ENCODE assay signal across 11 mouse cellular contexts in the genomic region with DNA sequence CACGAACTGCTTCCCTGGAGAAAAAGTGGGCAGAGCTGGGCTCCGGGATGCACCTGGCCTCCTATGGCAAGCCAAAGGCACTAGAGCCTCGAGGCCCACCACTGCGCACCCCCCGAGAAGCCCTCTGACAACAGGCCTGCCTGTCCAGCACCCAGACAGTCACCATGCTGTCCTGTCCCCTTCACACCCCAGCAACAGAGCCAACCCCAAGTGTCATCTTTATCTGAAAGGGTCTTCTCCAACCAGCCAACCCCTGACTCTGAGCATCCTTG.
DNase-seq lines count a peak whose midpoint lies in the region; ATAC-seq and TF ChIP-seq lines count a peak whose summit lies in the region.
"Had no signal": no experiment of that assay in that cellular context is flagged by ENCODE, and none has a peak within 500 bp of the region (broad histone marks: within the 10 kb centered on the region; RNA-seq: fewer than 3 reads in every experiment).

No protein-coding gene starts in this region.

- no peak for DNase-seq in intestine, embryonic 14.5 days (ENCODE audit: low spot score)
- DNase-seq in hindbrain, postnatal 0 days (ENCODE audit: low spot score): no peak
- DNase-seq in gastrocnemius, postnatal 14 days: no peak
- no peak for DNase-seq in layer of hippocampus, postnatal 36 days
- no peak for DNase-seq in ovary, postnatal 36 days (ENCODE audit: low spot score)
- DNase-seq: cerebellum, adult 18-20 months; thymus, postnatal 36 days had no signal

- H3K4me1 ChIP-seq in intestine, embryonic 14.5 days (replicated peaks; ENCODE audit: control insufficient read depth, insufficient read depth, low read length): peaks cover 30% of the 10 kb centered on the region
- 0 out of 2 replicates have a peak, but pooled peaks cover 2% of the 10 kb centered on the region for H3K4me1 ChIP-seq in intestine, postnatal 0 days (replicated peaks; ENCODE audit: control insufficient read depth, insufficient read depth, low read length)
- H3K4me1 ChIP-seq in forebrain, embryonic 13.5 days: peaks cover 32% of the 10 kb centered on the region
- H3K4me1 ChIP-seq in hindbrain, postnatal 0 days (ENCODE audit: insufficient read depth, low read length): peaks cover 17% of the 10 kb centered on the region
- H3K4me1 ChIP-seq in stomach, embryonic 14.5 days (ENCODE audit: control insufficient read depth, insufficient read depth, low read length): peaks cover 26% of the 10 kb centered on the region

- H3K27ac ChIP-seq in intestine, embryonic 14.5 days (ENCODE audit: low read depth): peak overlapping the region; percentile 76
- no peak overlapping the region for H3K27ac ChIP-seq in intestine, postnatal 0 days (ENCODE audit: low read depth, low read length)
- H3K27ac ChIP-seq in forebrain, embryonic 13.5 days: no peak overlapping the region
- H3K27ac ChIP-seq in hindbrain, postnatal 0 days: no peak overlapping the region
- peak overlapping the region; percentile 76 for H3K27ac ChIP-seq in stomach, embryonic 14.5 days (ENCODE audit: low read length)

- WGBS in intestine, embryonic 14.5 days: 66% methylated on average over 5 of the region's 5 CpGs
- 71% methylated on average over 5 of the region's 5 CpGs for WGBS in intestine, postnatal 0 days
- 59% methylated on average over 5 of the region's 5 CpGs for WGBS in forebrain, embryonic 13.5 days
- WGBS in hindbrain, postnatal 0 days: 48% methylated on average over 5 of the region's 5 CpGs
- WGBS in stomach, embryonic 14.5 days: 57% methylated on average over 5 of the region's 5 CpGs

- 0 out of 2 replicates have a peak overlapping the region, but pooled peaks have one; percentile 13 for H3K9ac ChIP-seq in intestine, embryonic 14.5 days (ENCODE audit: low read length)
- H3K9ac ChIP-seq in intestine, postnatal 0 days (ENCODE audit: low read depth, low read length): no peak overlapping the region
- H3K9ac ChIP-seq in forebrain, embryonic 13.5 days: 0 out of 2 replicates have a peak overlapping the region, but pooled peaks have one; percentile 30
- no peak overlapping the region for H3K9ac ChIP-seq in hindbrain, postnatal 0 days (replicated peaks; ENCODE audit: low read length)
- H3K9ac ChIP-seq in stomach, embryonic 14.5 days (replicated peaks; ENCODE audit: low read depth, low read length): 0 out of 2 replicates have a peak overlapping the region, but pooled peaks have one; percentile 6
- H3K9ac ChIP-seq: limb, embryonic 12.5 days had no signal

- TF ChIP-seq CTCF in intestine, postnatal 0 days (IDR thresholded peaks at IDR 0.05; ENCODE audit: low read depth): no peak
- TF ChIP-seq CTCF in hindbrain, postnatal 0 days (IDR thresholded peaks at IDR 0.05; ENCODE audit: low read depth): no peak

- no peaks in the 10 kb centered on the region for H3K9me3 ChIP-seq in intestine, embryonic 14.5 days (ENCODE audit: control insufficient read depth, low read length)
- no peaks in the 10 kb centered on the region for H3K9me3 ChIP-seq in intestine, postnatal 0 days (ENCODE audit: control insufficient read depth)
- no peaks in the 10 kb centered on the region for H3K9me3 ChIP-seq in forebrain, embryonic 13.5 days (replicated peaks)
- no peaks in the 10 kb centered on the region for H3K9me3 ChIP-seq in hindbrain, postnatal 0 days (ENCODE audit: low read length)
- no peaks in the 10 kb centered on the region for H3K9me3 ChIP-seq in stomach, embryonic 14.5 days (ENCODE audit: control insufficient read depth, low read depth, low read length)
- H3K9me3 ChIP-seq: limb, embryonic 12.5 days had no signal

- intact Hi-C loops in gastrocnemius, postnatal 14 days (cut with DNase I; ENCODE audit: low total_unique reads): no loop called here

- H3K4me3 ChIP-seq in intestine, embryonic 14.5 days (ENCODE audit: low read depth, low read length): no peak overlapping the region
- H3K4me3 ChIP-seq in intestine, postnatal 0 days (ENCODE audit: low read depth, low read length): no peak overlapping the region
- H3K4me3 ChIP-seq in forebrain, embryonic 13.5 days: no peak overlapping the region
- H3K4me3 ChIP-seq in hindbrain, postnatal 0 days (ENCODE audit: low read length): no peak overlapping the region
- no peak overlapping the region for H3K4me3 ChIP-seq in stomach, embryonic 14.5 days (ENCODE audit: low read depth, low read length)
- H3K4me3 ChIP-seq: limb, embryonic 12.5 days had no signal

- no peak for ATAC-seq in intestine, embryonic 14.5 days (replicated peaks; ENCODE audit: low FRiP score, low TSS enrichment, low read depth)
- no peak for ATAC-seq in intestine, postnatal 0 days
- ATAC-seq in forebrain, embryonic 13.5 days: 0 out of 2 replicates have a peak, but pooled peaks have one; percentile 9
- ATAC-seq in hindbrain, postnatal 0 days: peak; percentile 36; the same call in 1 of the 2 replicates
- ATAC-seq in stomach, embryonic 14.5 days (ENCODE audit: insufficient number of reproducible peaks, insufficient read depth, low FRiP score, low read depth): no peak

- H3K4me2 ChIP-seq in intestine, embryonic 14.5 days (ENCODE audit: low read length): no peak overlapping the region
- H3K4me2 ChIP-seq in intestine, postnatal 0 days (replicated peaks; ENCODE audit: low read depth): no peak overlapping the region
- H3K4me2 ChIP-seq in forebrain, embryonic 13.5 days: no peak overlapping the region; the same call in 1 of the 2 replicates
- H3K4me2 ChIP-seq in hindbrain, postnatal 0 days (ENCODE audit: low read depth, low read length): no peak overlapping the region
- H3K4me2 ChIP-seq in stomach, embryonic 14.5 days (replicated peaks; ENCODE audit: low read depth, low read length): no peak overlapping the region
- H3K4me2 ChIP-seq: limb, embryonic 12.5 days had no signal

- no peaks in the 10 kb centered on the region for H3K27me3 ChIP-seq in intestine, embryonic 14.5 days (replicated peaks; ENCODE audit: control insufficient read depth, insufficient read depth, low read length)
- no peaks in the 10 kb centered on the region for H3K27me3 ChIP-seq in intestine, postnatal 0 days (replicated peaks; ENCODE audit: control insufficient read depth, insufficient read depth, low read length)
- peaks cover 30% of the 10 kb centered on the region for H3K27me3 ChIP-seq in forebrain, embryonic 13.5 days
- H3K27me3 ChIP-seq in hindbrain, postnatal 0 days (ENCODE audit: insufficient read depth, low read length): no peaks in the 10 kb centered on the region
- H3K27me3 ChIP-seq in stomach, embryonic 14.5 days (ENCODE audit: control insufficient read depth, insufficient read depth, low read length): no peaks in the 10 kb centered on the region
- H3K27me3 ChIP-seq: limb, embryonic 12.5 days had no signal

- H3K36me3 ChIP-seq in intestine, embryonic 14.5 days (ENCODE audit: control insufficient read depth, insufficient read depth, low read length): 0 out of 2 replicates have a peak, but pooled peaks cover 6% of the 10 kb centered on the region
- no peaks in the 10 kb centered on the region for H3K36me3 ChIP-seq in intestine, postnatal 0 days (ENCODE audit: control insufficient read depth, insufficient read depth)
- no peaks in the 10 kb centered on the region for H3K36me3 ChIP-seq in forebrain, embryonic 13.5 days (ENCODE audit: poor library complexity, severe bottlenecking)
- no peaks in the 10 kb centered on the region for H3K36me3 ChIP-seq in hindbrain, postnatal 0 days (ENCODE audit: insufficient read depth, low read length)
- H3K36me3 ChIP-seq in stomach, embryonic 14.5 days (ENCODE audit: control insufficient read depth, insufficient read depth, low read length): no peaks in the 10 kb centered on the region; the same call in 1 of the 2 replicates
- H3K36me3 ChIP-seq: limb, embryonic 12.5 days had no signal

Comparison
In these comparisons a context has a peak if more than half of its experiments do, and no peak if none do; other contexts are left out.
1. H3K27ac ChIP-seq: peak in intestine, embryonic 14.5 days (single experiment) and stomach, embryonic 14.5 days (single experiment); none in intestine, postnatal 0 days (single experiment), forebrain, embryonic 13.5 days (single experiment) and hindbrain, postnatal 0 days (single experiment).
2. H3K9ac ChIP-seq: peak in intestine, embryonic 14.5 days (single experiment), forebrain, embryonic 13.5 days (single experiment) and stomach, embryonic 14.5 days (single experiment); none in intestine, postnatal 0 days (single experiment) and hindbrain, postnatal 0 days (single experiment).
3. ATAC-seq: peak in forebrain, embryonic 13.5 days (single experiment) and hindbrain, postnatal 0 days (single experiment); none in intestine, embryonic 14.5 days (single experiment), intestine, postnatal 0 days (single experiment) and stomach, embryonic 14.5 days (single experiment).